Mouse (Mus musculus) MEL (cell line): Measurements from ENCODE around the gene Mrpl30. TPM values are rescaled to one million over a fixed set of nuclear protein-coding genes. Genes with fewer than 3 reads are reported as not detected.

Source experiments
- DNase-seq: peaks from one replicate; pipeline ENCODE4 v3.0.0; 2011; ENCODE audit warnings: low read depth, low spot score
- H3K27ac ChIP-seq: 2 replicates; pipeline ENCODE4 v1.5.1; 2012; ENCODE audit warnings: low read depth, mild to moderate bottlenecking, control low read depth, low read length, moderate library complexity; ENCODE audit not compliant: control insufficient read depth
- H3K27me3 ChIP-seq, 2 experiments: fragments of 150-350 bp in 1 of 2; sonication (generic) in 1 of 2; 2 replicates each; pipeline ENCODE4 v1.6.1; 2012; ENCODE audit warnings: low read length in 2 of 2, mild to moderate bottlenecking in 2 of 2, improper control_type of control experiment in 1 of 2, moderate library complexity in 1 of 2; ENCODE audit not compliant: insufficient read depth in 2 of 2, control insufficient read depth in 1 of 2
- H3K36me3 ChIP-seq, 2 experiments: 2 replicates each; pipeline ENCODE4 v1.6.1; 2012 to 2014; ENCODE audit warnings: low read length in 2 of 2, improper control_type of control experiment in 1 of 2, inconsistent platforms in 1 of 2, mild to moderate bottlenecking in 1 of 2; ENCODE audit not compliant: insufficient read depth in 2 of 2, control insufficient read depth in 1 of 2
- H3K4me1 ChIP-seq, 2 experiments: fragments of 150-350 bp in 1 of 2; sonication (generic) in 1 of 2; 2 replicates each; pipeline ENCODE4 v1.6.1; 2012; ENCODE audit warnings: low read length in 2 of 2, improper control_type of control experiment in 1 of 2, mild to moderate bottlenecking in 1 of 2; ENCODE audit not compliant: insufficient read depth in 2 of 2, control insufficient read depth in 1 of 2
- H3K4me3 ChIP-seq, 2 experiments: fragments of 150-350 bp in 1 of 2; sonication (generic) in 1 of 2; 2 replicates each; pipeline ENCODE4 v1.5.1; 2012; ENCODE audit warnings: low read depth in 2 of 2, low read length in 2 of 2, mild to moderate bottlenecking in 2 of 2, moderate library complexity in 2 of 2, control low read depth in 1 of 2, improper control_type of control experiment in 1 of 2; ENCODE audit not compliant: control insufficient read depth in 1 of 2, insufficient read depth in 1 of 2
- H3K79me2 ChIP-seq: 2 replicates; pipeline ENCODE4 v1.6.1; 2012; ENCODE audit warnings: mild to moderate bottlenecking, low read length, moderate library complexity; ENCODE audit not compliant: control insufficient read depth, poor library complexity, insufficient read depth
- H3K9ac ChIP-seq: 2 replicates; pipeline ENCODE4 v1.6.1; 2012; ENCODE audit warnings: low read depth, mild to moderate bottlenecking, control low read depth, low read length, moderate library complexity; ENCODE audit not compliant: control insufficient read depth, poor library complexity, severe bottlenecking
- H3K9me3 ChIP-seq: fragments of 150-350 bp; sonication (generic); replicated peaks from 2 replicates; pipeline ENCODE4 v1.6.1; 2012; ENCODE audit warnings: mild to moderate bottlenecking, low read length, improper control_type of control experiment, moderate library complexity; ENCODE audit not compliant: insufficient read depth
- CHD1 ChIP-seq: IDR thresholded peaks from 2 replicates; pipeline ENCODE4 v1.6.1; 2012; ENCODE audit warnings: low read depth, mild to moderate bottlenecking, inconsistent platforms, low read length, improper control_type of control experiment
- CHD2 ChIP-seq: IDR thresholded peaks from 2 replicates; pipeline ENCODE4 v1.6.1; 2011; ENCODE audit warnings: low read length, improper control_type of control experiment
- CTCF ChIP-seq, 3 experiments: IDR thresholded peaks in 2 of 3; conservative IDR thresholded peaks in 1 of 3; 2 replicates each; pipeline ENCODE4 v1.5.1; 2011 to 2012; ENCODE audit warnings: low read length in 3 of 3, low read depth in 2 of 3, mild to moderate bottlenecking in 2 of 3, improper control_type of control experiment in 1 of 3, inconsistent platforms in 1 of 3, mixed read lengths in 1 of 3, moderate library complexity in 1 of 3; ENCODE audit not compliant: control insufficient read depth in 1 of 3, insufficient read depth in 1 of 3, poor library complexity in 1 of 3, severe bottlenecking in 1 of 3
- E2F4 ChIP-seq: IDR thresholded peaks from 2 replicates; pipeline ENCODE4 v1.6.1; 2011; ENCODE audit warnings: low read depth, low read length, improper control_type of control experiment, borderline replicate concordance
- ELF1 ChIP-seq: IDR thresholded peaks from 2 replicates; pipeline ENCODE4 v1.6.1; 2014; ENCODE audit warnings: low read depth, mild to moderate bottlenecking, inconsistent platforms, low read length, improper control_type of control experiment, moderate library complexity
- EP300 ChIP-seq, 2 experiments: IDR thresholded peaks; 2 replicates each; pipeline ENCODE4 v1.6.1; 2011; ENCODE audit warnings: improper control_type of control experiment in 2 of 2, low read length in 2 of 2, low read depth in 1 of 2, mild to moderate bottlenecking in 1 of 2
- ETS1 ChIP-seq: IDR thresholded peaks from 2 replicates; pipeline ENCODE4 v1.6.1; 2012; ENCODE audit warnings: low read depth, mild to moderate bottlenecking, inconsistent platforms, low read length, improper control_type of control experiment, moderate library complexity
- GATA1 ChIP-seq: IDR thresholded peaks from 2 replicates; pipeline ENCODE4 v1.6.1; 2011; ENCODE audit warnings: low read depth, low read length, improper control_type of control experiment
- HCFC1 ChIP-seq: IDR thresholded peaks from 2 replicates; pipeline ENCODE4 v1.6.1; 2012; ENCODE audit warnings: low read depth, mild to moderate bottlenecking, inconsistent platforms, low read length, improper control_type of control experiment, moderate library complexity
- JUND ChIP-seq: IDR thresholded peaks from 2 replicates; pipeline ENCODE4 v1.6.1; 2011; ENCODE audit warnings: low read depth, mild to moderate bottlenecking, improper control_type of control experiment, low read length
- MEF2A ChIP-seq: IDR thresholded peaks from 2 replicates; pipeline ENCODE4 v1.6.1; 2014; ENCODE audit warnings: low read depth, mild to moderate bottlenecking, inconsistent platforms, low read length, improper control_type of control experiment; ENCODE audit not compliant: poor library complexity, insufficient replicate concordance, severe bottlenecking; ENCODE audit errors: extremely low read depth
- POLR2A ChIP-seq, 2 experiments: IDR thresholded peaks; 2 replicates each; pipeline ENCODE4 v1.6.1; 2011 to 2012; ENCODE audit warnings: low read length in 2 of 2, mild to moderate bottlenecking in 2 of 2, control low read depth in 1 of 2, improper control_type of control experiment in 1 of 2, low read depth in 1 of 2, moderate library complexity in 1 of 2; ENCODE audit not compliant: control insufficient read depth in 1 of 2, insufficient read depth in 1 of 2, poor library complexity in 1 of 2
- POLR2AphosphoS5 ChIP-seq: IDR thresholded peaks from 2 replicates; pipeline ENCODE4 v1.6.1; 2012; ENCODE audit warnings: low read depth, borderline replicate concordance, mild to moderate bottlenecking, inconsistent platforms, low read length, moderate library complexity, mixed read lengths
- RAD21 ChIP-seq: IDR thresholded peaks from 2 replicates; pipeline ENCODE4 v1.6.1; 2011; ENCODE audit warnings: mild to moderate bottlenecking, low read depth, low read length, improper control_type of control experiment
- SMC3 ChIP-seq: IDR thresholded peaks from 2 replicates; pipeline ENCODE4 v1.6.1; 2011; ENCODE audit warnings: low read depth, low read length, improper control_type of control experiment
- UBTF ChIP-seq: IDR thresholded peaks from 2 replicates; pipeline ENCODE4 v1.6.1; 2012; ENCODE audit warnings: low read depth, mild to moderate bottlenecking, inconsistent platforms, low read length, improper control_type of control experiment, moderate library complexity, borderline replicate concordance; ENCODE audit not compliant: insufficient read depth
- USF2 ChIP-seq, 2 experiments: IDR thresholded peaks; 2 replicates each; pipeline ENCODE4 v1.6.1; 2011 to 2012; ENCODE audit warnings: improper control_type of control experiment in 2 of 2, low read length in 2 of 2, borderline replicate concordance in 1 of 2, inconsistent platforms in 1 of 2, low read depth in 1 of 2, mild to moderate bottlenecking in 1 of 2; ENCODE audit not compliant: insufficient read depth in 1 of 2
- ZNF384 ChIP-seq: IDR thresholded peaks from 2 replicates; pipeline ENCODE4 v1.6.1; 2012; ENCODE audit warnings: low read depth, mild to moderate bottlenecking, inconsistent platforms, low read length, improper control_type of control experiment
- polyA plus RNA-seq, 2 experiments: library from polyadenylated mRNA; stranded (reverse) in 1 of 2; unstranded in 1 of 2; fragments of >175 nt in 1 of 2; fragments of >200 nt in 1 of 2; gene quantifications; 2 replicates each; pipeline versions ENCODE4 v1.2.1 to v1.2.4; 2012; ENCODE audit warnings: low replicate concordance in 2 of 2, low read depth in 1 of 2; ENCODE audit not compliant: insufficient read length in 2 of 2, insufficient read depth in 1 of 2, missing spikeins in 1 of 2
- total RNA-seq: library from RNA; depleted of rRNA; stranded (reverse); fragments of 300-350 nt; gene quantifications from 2 replicates; pipeline ENCODE4 v1.2.3, GENCODE M21; 2012

The Mrpl30 gene
- total and polyA plus RNA-seq, 3 experiments = 189 to 260 (median 255) TPM

DNA sequence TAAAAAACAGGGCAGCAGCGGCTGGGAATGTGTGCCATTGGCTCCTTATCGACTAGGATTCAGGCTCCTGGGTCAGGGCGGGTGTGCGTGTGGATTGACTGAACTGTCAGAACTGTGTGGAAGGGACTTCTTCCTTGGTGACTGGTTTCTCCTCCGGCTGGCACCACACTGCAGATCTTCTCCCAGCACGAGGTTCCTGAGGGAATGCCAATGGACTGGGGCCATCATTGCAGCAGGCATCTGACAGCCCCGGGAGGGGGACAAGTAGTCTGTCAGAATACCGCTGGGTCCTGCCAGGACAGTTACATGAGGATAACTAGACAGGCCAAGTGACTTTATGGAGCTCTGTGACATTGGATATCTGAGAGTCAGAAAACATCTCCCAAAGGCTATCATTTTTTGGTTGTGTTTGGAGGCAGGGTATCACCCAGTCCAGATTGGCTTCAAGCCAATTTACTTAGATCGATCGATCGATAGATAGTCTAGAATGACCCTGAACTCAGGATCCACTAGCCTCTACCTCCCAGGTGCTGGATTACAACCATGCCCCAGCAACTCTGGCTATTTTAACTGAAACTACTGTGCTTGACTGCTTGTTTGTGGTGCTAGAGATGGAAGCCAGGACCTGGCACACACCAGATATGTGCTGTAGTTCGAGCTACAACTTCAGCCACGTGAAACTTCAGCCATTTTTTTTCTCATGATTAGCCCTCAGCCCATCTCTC lies 12.4 kb upstream of the Mrpl30 start:
- TF ChIP-seq EP300 (IDR thresholded peaks at IDR 0.05; ENCODE audit: low read depth in 1 of 2, low read length in 2 of 2) (no peak), USF2 (IDR thresholded peaks at IDR 0.05; ENCODE audit: borderline replicate concordance in 1 of 2, insufficient read depth in 1 of 2, low read depth in 1 of 2, low read length in 2 of 2) (no peak), HCFC1 (no peak), SMC3 (no peak)
- no peak overlapping the region for H3K27ac ChIP-seq
- no peak for DNase-seq
- H3K4me1 ChIP-seq = no peaks in the 10 kb centered on the region; a peak in 1 of 4 replicates
- peaks cover 5% of the 10 kb centered on the region in 2 experiments for H3K36me3 ChIP-seq
- H3K9ac ChIP-seq = no peak overlapping the region
- no peak overlapping the region for H3K4me3 ChIP-seq
- no peaks in the 10 kb centered on the region for H3K9me3 ChIP-seq
- H3K27me3 ChIP-seq = no peaks in the 10 kb centered on the region
- H3K79me2 ChIP-seq = no peaks in the 10 kb centered on the region

GRCm38 (mm10) chr1:37883411-37883810 lies 6.9 kb upstream of the Mrpl30 start:
- no peak for DNase-seq
- no peak overlapping the region for H3K9ac ChIP-seq
- TF ChIP-seq JUND (no peak), RAD21 (no peak), ETS1 (no peak), ZNF384 (peak; percentile 32; the same call in 1 of the 2 replicates)
- TF ChIP-seq, all 39 proteins: peak for 1
- Histone ChIP-seq H3K4me1 (0 out of 4 replicates have a peak, but pooled peaks cover 0 to 4% of the 10 kb centered on the region in 2 experiments), H3K27me3 (no peaks in the 10 kb centered on the region), H3K27ac (no peak overlapping the region), H3K79me2 (no peaks in the 10 kb centered on the region), H3K9me3 (no peaks in the 10 kb centered on the region), H3K36me3 (peaks cover 0 to 7% of the 10 kb centered on the region in 2 experiments; a peak in 2 of 4 replicates), H3K4me3 (no peak overlapping the region)

DNA sequence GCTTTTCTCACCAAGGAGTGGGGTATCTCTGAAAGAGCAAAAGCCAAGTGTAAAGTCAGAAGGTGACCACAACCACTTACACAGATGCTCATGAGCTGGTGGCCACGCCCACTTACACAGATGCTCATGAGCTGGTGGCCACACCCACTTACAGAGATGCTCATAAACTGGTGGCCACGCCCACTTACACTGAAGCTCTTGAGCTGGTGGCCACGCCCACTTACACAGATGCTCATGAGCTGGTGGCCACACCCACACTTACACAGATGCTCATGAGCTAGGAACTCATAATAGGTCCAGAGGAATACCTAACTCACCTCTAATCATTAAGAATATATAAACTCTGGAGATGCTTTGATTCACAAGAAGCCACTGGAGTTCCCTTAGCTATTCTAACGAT lies 5.8 kb upstream of the Mrpl30 start:
- H3K27ac ChIP-seq = no peak overlapping the region
- H3K27me3 ChIP-seq = no peaks in the 10 kb centered on the region
- H3K9me3 ChIP-seq = no peaks in the 10 kb centered on the region
- H3K4me1 ChIP-seq = peaks cover 0 to 10% of the 10 kb centered on the region in 2 experiments; a peak in 1 of 4 replicates
- TF ChIP-seq E2F4 (no peak), CHD2 (no peak), POLR2A (IDR thresholded peaks at IDR 0.05; ENCODE audit: control insufficient read depth in 1 of 2, insufficient read depth in 1 of 2, low read depth in 1 of 2, low read length in 2 of 2, poor library complexity in 1 of 2) (no peak), CHD1 (no peak), ELF1 (no peak), GATA1 (no peak), ETS1 (no peak), SMC3 (no peak), MEF2A (no peak), POLR2AphosphoS5 (no peak), CTCF (IDR thresholded peaks at IDR 0.05 in 2 of 3, conservative IDR thresholded peaks at IDR 0.05 in 1 of 3; ENCODE audit: control insufficient read depth in 1 of 3, insufficient read depth in 1 of 3, low read depth in 2 of 3, low read length in 3 of 3, poor library complexity in 1 of 3, severe bottlenecking in 1 of 3) (no peak), UBTF (no peak)
- no peak overlapping the region for H3K4me3 ChIP-seq
- H3K9ac ChIP-seq = no peak overlapping the region
- DNase-seq = peak; percentile 81
- H3K36me3 ChIP-seq = peaks cover 4 to 5% of the 10 kb centered on the region in 2 experiments; a peak in 3 of 4 replicates
- H3K79me2 ChIP-seq = peaks cover 5% of the 10 kb centered on the region
